Mouse (Mus musculus): ENCODE data around the gene Cys1.

GRCm38 (mm10) chr12:24723859-24724258 lies 42.2 kb upstream of the Cys1 start:
- TF ChIP-seq CTCF (IDR thresholded peaks at IDR 0.05; ENCODE audit: low read depth) (no peak), EP300 (IDR thresholded peaks at IDR 0.05; ENCODE audit: low read depth) (no peak)

Data from heart, postnatal 0 days (tissue).